Mouse (Mus musculus) limb, embryonic 14.5 days (tissue): ENCODE measurements around the gene Nav3. TPM values are rescaled to one million over a fixed set of nuclear protein-coding genes. Genes with fewer than 3 reads are reported as not detected.

Experiments
- ATAC-seq: fragments of 200-750 bp; cut with Nextera tagmentation; 2 replicates; pipeline ENCODE4 v1.8.0; 2017; ENCODE audit warnings: low read depth, moderate number of reproducible peaks, moderate TSS enrichment; ENCODE audit not compliant: low FRiP score
- DNase-seq: peaks from one replicate; pipeline ENCODE4 v3.0.0-alpha.2; 2015; ENCODE audit warnings: low spot score
- H3K27ac ChIP-seq: fragments of 300-500 bp; sonication (generic); replicated peaks from 2 replicates; pipeline ENCODE4 v1.5.1; 2014; ENCODE audit warnings: low read depth, mild to moderate bottlenecking, low read length, moderate library complexity, mixed read lengths
- H3K27me3 ChIP-seq: fragments of 300-500 bp; sonication (generic); 2 replicates; pipeline ENCODE4 v1.6.1; 2014; ENCODE audit warnings: low read length, mixed read lengths; ENCODE audit not compliant: control insufficient read depth, insufficient read depth
- H3K36me3 ChIP-seq: fragments of 300-500 bp; sonication (generic); 2 replicates; pipeline ENCODE4 v1.6.1; 2014; ENCODE audit warnings: mild to moderate bottlenecking, low read length, moderate library complexity, mixed read lengths; ENCODE audit not compliant: control insufficient read depth, insufficient read depth
- H3K4me1 ChIP-seq: fragments of 300-500 bp; sonication (generic); 2 replicates; pipeline ENCODE4 v1.6.1; 2014; ENCODE audit warnings: antibody characterized with exemption, low read length, mixed read lengths; ENCODE audit not compliant: control insufficient read depth, insufficient read depth
- H3K4me2 ChIP-seq: fragments of 300-500 bp; sonication (generic); replicated peaks from 2 replicates; pipeline ENCODE4 v1.6.1; 2014; ENCODE audit warnings: low read depth, mild to moderate bottlenecking, low read length, moderate library complexity; ENCODE audit not compliant: severe bottlenecking
- H3K4me3 ChIP-seq: fragments of 300-500 bp; sonication (generic); replicated peaks from 2 replicates; pipeline ENCODE4 v1.5.1; 2014; ENCODE audit warnings: low read length
- H3K9ac ChIP-seq: fragments of 300-500 bp; sonication (generic); 2 replicates; pipeline ENCODE4 v1.6.1; 2014; ENCODE audit warnings: mild to moderate bottlenecking, low read depth, low read length, moderate library complexity; ENCODE audit not compliant: severe bottlenecking
- H3K9me3 ChIP-seq: fragments of 300-500 bp; sonication (generic); 2 replicates; pipeline ENCODE4 v1.6.1; 2016; ENCODE audit warnings: low read length; ENCODE audit not compliant: control insufficient read depth
- POLR2A ChIP-seq: fragments of 200-500 bp; IDR thresholded peaks from 2 replicates; pipeline ENCODE4 v1.8.0; 2012; ENCODE audit warnings: inconsistent platforms, mild to moderate bottlenecking, moderate library complexity, borderline replicate concordance; ENCODE audit not compliant: insufficient read depth, insufficient read length; ENCODE audit errors: extremely low read depth
- whole genome bisulfite sequencing: fragments of 180-500 bp; shearing (Covaris S2); extraction: QIAGEN DNeasy Blood & Tissue Kit; methylation state at CpG from one replicate; pipeline ENCODE4 v1.1.7; 2014; 5-methylcytosine and 5-hydroxymethylcytosine counted together
- polyA plus RNA-seq, 2 experiments: library from polyadenylated mRNA; depleted of rRNA in 1 of 2; stranded (reverse) in 1 of 2; unstranded in 1 of 2; fragments of >200 nt; fragmentation: Nextera tagmentation in 1 of 2; extraction: Ambion mirVana in 1 of 2; gene quantifications; 2 replicates each; pipeline versions ENCODE4 v1.2.1 to v1.2.3; 2012 to 2014

Nav3 gene
- polyA plus RNA-seq, 2 experiments = 6.6 to 7.5 TPM

DNA sequence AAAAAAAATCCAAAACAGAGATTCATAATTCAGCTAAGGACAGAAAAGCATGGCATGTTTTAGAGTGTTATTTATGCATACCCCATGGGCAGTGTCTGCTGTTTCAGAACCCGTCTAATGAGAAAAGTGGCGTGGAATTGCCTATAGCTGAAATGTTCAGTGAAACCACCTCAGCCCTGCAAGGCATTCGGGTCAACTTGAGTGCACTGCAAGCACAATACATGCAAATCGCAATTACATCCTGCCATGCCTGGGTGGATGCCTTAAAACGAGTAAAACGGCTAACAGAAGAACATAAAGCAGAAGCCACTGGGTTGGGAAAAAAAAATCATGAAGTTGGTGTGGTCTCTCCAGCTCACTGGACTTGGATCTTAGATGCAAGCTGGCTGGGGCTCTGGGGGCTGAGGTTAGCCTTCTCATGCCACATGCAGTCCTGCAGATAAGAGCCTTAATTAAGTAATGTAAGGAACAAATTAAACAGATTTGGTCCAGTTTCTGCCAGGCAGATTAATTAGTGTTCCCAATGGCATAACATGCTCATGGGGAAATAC is 133.8 kb downstream of the Nav3 start:
- H3K36me3 ChIP-seq = no peaks in the 10 kb centered on the region
- no peak overlapping the region for H3K9ac ChIP-seq
- WGBS = 48% methylated on average over 6 of the region's 6 CpGs
- no peak for TF ChIP-seq POLR2A
- H3K4me2 ChIP-seq = no peak overlapping the region
- no peak for ATAC-seq
- DNase-seq = no peak
- H3K9me3 ChIP-seq = no peaks in the 10 kb centered on the region
- no peak overlapping the region for H3K27ac ChIP-seq
- no peak overlapping the region for H3K4me3 ChIP-seq
- no peaks in the 10 kb centered on the region for H3K4me1 ChIP-seq
- H3K27me3 ChIP-seq = no peaks in the 10 kb centered on the region

DNA sequence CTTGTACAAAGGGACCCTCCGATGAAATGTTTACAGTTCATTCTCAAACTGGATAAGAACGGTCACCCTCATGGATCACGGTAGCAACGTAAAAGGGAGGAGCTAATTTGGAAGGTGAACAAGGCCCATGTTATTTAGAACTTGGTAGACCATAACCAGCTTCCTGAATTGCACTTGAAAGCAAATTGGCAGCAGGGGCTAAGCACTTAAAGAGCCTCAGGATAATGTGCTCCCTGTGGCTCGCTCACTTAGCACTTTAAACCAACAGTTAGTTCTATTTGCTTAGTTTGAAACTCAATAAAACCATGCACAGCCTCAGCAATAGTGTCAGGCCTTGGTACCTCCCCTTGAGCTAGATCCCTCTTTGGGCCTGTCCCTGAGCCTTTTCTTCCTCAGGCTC is 138.7 kb downstream of the Nav3 start:
- Histone ChIP-seq H3K4me3 (no peak overlapping the region), H3K4me1 (no peaks in the 10 kb centered on the region), H3K9me3 (no peaks in the 10 kb centered on the region), H3K4me2 (no peak overlapping the region), H3K36me3 (no peaks in the 10 kb centered on the region), H3K9ac (no peak overlapping the region), H3K27ac (no peak overlapping the region), H3K27me3 (no peaks in the 10 kb centered on the region)
- DNase-seq (no peak), ATAC-seq (no peak)
- 44% methylated on average over 5 of the region's 5 CpGs for WGBS
- TF ChIP-seq POLR2A = no peak

DNA sequence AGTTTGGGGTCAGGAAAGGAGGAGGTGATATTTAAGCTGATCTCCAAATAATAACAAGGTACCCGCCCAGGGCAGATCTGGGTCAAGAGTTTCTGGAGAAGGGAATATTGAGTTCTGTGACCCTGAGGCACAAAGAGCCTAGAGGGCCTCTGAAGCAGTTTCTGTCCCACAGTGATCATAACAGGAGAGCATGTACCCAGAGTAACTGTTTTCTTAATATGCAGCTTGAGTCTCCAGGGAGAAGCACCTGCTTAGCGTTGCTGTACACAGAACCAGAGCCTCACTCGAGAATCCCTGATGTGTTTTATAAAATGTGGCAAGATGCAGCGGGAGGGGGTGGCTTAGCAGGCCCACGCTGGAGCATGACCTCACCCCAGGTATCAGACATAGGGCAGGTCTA is 141.5 kb downstream of the Nav3 start:
- Histone ChIP-seq H3K27ac (no peak overlapping the region), H3K4me2 (no peak overlapping the region), H3K4me3 (no peak overlapping the region), H3K4me1 (no peaks in the 10 kb centered on the region), H3K36me3 (no peaks in the 10 kb centered on the region), H3K27me3 (no peaks in the 10 kb centered on the region), H3K9ac (no peak overlapping the region), H3K9me3 (no peaks in the 10 kb centered on the region)
- ATAC-seq (no peak), DNase-seq (no peak)
- no peak for TF ChIP-seq POLR2A
- WGBS = 61% methylated on average over 5 of the region's 5 CpGs

GRCm38 (mm10) chr10:110313959-110314358 is 142.0 kb downstream of the Nav3 start:
- DNase-seq = no peak
- H3K9me3 ChIP-seq = no peaks in the 10 kb centered on the region
- TF ChIP-seq POLR2A = no peak
- no peak overlapping the region for H3K9ac ChIP-seq
- no peak overlapping the region for H3K4me2 ChIP-seq
- WGBS = 87% methylated on average over 7 of the region's 7 CpGs
- no peaks in the 10 kb centered on the region for H3K4me1 ChIP-seq
- no peaks in the 10 kb centered on the region for H3K27me3 ChIP-seq
- no peak for ATAC-seq
- no peak overlapping the region for H3K4me3 ChIP-seq
- no peak overlapping the region for H3K27ac ChIP-seq
- H3K36me3 ChIP-seq = no peaks in the 10 kb centered on the region

GRCm38 (mm10) chr10:110309511-110309910 is 146.5 kb downstream of the Nav3 start:
- no peaks in the 10 kb centered on the region for H3K27me3 ChIP-seq
- H3K36me3 ChIP-seq = no peaks in the 10 kb centered on the region
- H3K4me2 ChIP-seq = no peak overlapping the region
- ATAC-seq (no peak), DNase-seq (peak; percentile 38)
- H3K27ac ChIP-seq = no peak overlapping the region
- 80% methylated on average over 4 of the region's 4 CpGs for WGBS
- H3K9me3 ChIP-seq = no peaks in the 10 kb centered on the region
- no peaks in the 10 kb centered on the region for H3K4me1 ChIP-seq
- H3K9ac ChIP-seq = no peak overlapping the region
- no peak overlapping the region for H3K4me3 ChIP-seq
- TF ChIP-seq POLR2A = no peak

DNA sequence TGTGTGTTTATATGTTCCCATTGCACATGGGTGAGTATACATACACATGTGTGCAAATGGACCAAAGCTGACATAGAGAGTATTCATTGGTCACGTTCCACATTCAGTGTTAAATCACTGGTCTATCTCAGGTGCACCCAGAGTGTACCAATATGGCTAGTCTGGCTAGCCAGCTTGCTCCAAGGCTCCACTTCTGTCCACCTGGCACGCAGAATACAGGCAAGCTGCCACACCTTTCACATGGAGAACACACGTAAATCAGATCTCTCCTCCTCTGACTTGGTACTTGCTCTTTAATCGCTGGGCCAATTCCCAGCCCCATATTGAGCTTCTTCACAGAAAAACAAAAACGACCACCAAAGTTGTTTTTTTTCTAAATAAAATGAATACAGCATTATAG is 150.4 kb downstream of the Nav3 start:
- no peak for ATAC-seq

More for the DNA sequence above, 150.4 kb downstream of the Nav3 start:
- 81% methylated on average over 5 of the region's 5 CpGs for WGBS
- no peak overlapping the region for H3K9ac ChIP-seq
- H3K27me3 ChIP-seq = no peaks in the 10 kb centered on the region
- H3K4me1 ChIP-seq = no peaks in the 10 kb centered on the region
- no peak for DNase-seq
- no peak overlapping the region for H3K27ac ChIP-seq
- no peak overlapping the region for H3K4me2 ChIP-seq
- H3K4me3 ChIP-seq = no peak overlapping the region
- no peak for TF ChIP-seq POLR2A
- H3K36me3 ChIP-seq = no peaks in the 10 kb centered on the region
- H3K9me3 ChIP-seq = no peaks in the 10 kb centered on the region
